In genomic region chr7:6170391-6170790, GRCm38 (mm10) we compare ENCODE assay signal across 28 mouse cellular contexts. TPM values are rescaled to one million over a fixed set of nuclear protein-coding genes. Genes with fewer than 3 reads are reported as not detected.
DNase-seq lines count a peak whose midpoint lies in the region; ATAC-seq and TF ChIP-seq lines count a peak whose summit lies in the region.
"Had no signal": no experiment of that assay in that cellular context is flagged by ENCODE, and none has a peak within 500 bp of the region (broad histone marks: within the 10 kb centered on the region; RNA-seq: fewer than 3 reads in every experiment).

No protein-coding gene starts in this region.

- H3K36me3 ChIP-seq in kidney, embryonic 15.5 days: peaks cover 4% of the 10 kb centered on the region; the same call in 1 of the 2 replicates
- H3K36me3 ChIP-seq in spleen, adult 2 months (ENCODE audit: control insufficient read depth, insufficient read depth, low read length): no peaks in the 10 kb centered on the region
- no peaks in the 10 kb centered on the region for H3K36me3 ChIP-seq in liver, embryonic 15.5 days (replicated peaks)
- H3K36me3 ChIP-seq: forebrain, embryonic 12.5 days; hindbrain, embryonic 12.5 days had no signal

- H3K27me3 ChIP-seq in kidney, embryonic 15.5 days: no peaks in the 10 kb centered on the region
- no peaks in the 10 kb centered on the region for H3K27me3 ChIP-seq in spleen, adult 2 months (ENCODE audit: control insufficient read depth, insufficient read depth, low read length)
- no peaks in the 10 kb centered on the region for H3K27me3 ChIP-seq in liver, embryonic 15.5 days
- H3K27me3 ChIP-seq: CH12.LX; forebrain, embryonic 12.5 days; hindbrain, embryonic 12.5 days; limb, embryonic 13.5 days had no signal

- H3K4me1 ChIP-seq in kidney, embryonic 15.5 days: peaks cover 27% of the 10 kb centered on the region
- no peaks in the 10 kb centered on the region; the same call in 1 of the 2 replicates for H3K4me1 ChIP-seq in spleen, adult 2 months (ENCODE audit: control insufficient read depth, insufficient read depth, insufficient read length)
- peaks cover 42% of the 10 kb centered on the region for H3K4me1 ChIP-seq in liver, embryonic 15.5 days (replicated peaks)

- H3K9ac ChIP-seq in kidney, embryonic 15.5 days: no peak overlapping the region
- no peak overlapping the region for H3K9ac ChIP-seq in liver, embryonic 15.5 days

- no peaks in the 10 kb centered on the region for H3K9me3 ChIP-seq in kidney, embryonic 15.5 days (replicated peaks)
- H3K9me3 ChIP-seq in liver, embryonic 15.5 days (replicated peaks): no peaks in the 10 kb centered on the region
- H3K9me3 ChIP-seq: forebrain, embryonic 12.5 days; heart, embryonic 10.5 days; hindbrain, embryonic 12.5 days; limb, embryonic 13.5 days had no signal

- H3K4me2 ChIP-seq in kidney, embryonic 15.5 days: no peak overlapping the region
- no peak overlapping the region for H3K4me2 ChIP-seq in liver, embryonic 15.5 days

- 83% methylated on average over 9 of the region's 9 CpGs for WGBS in kidney, embryonic 15.5 days
- 62% methylated on average over 9 of the region's 9 CpGs for WGBS in spleen, adult 2 months
- WGBS in liver, embryonic 15.5 days (ENCODE audit: insufficient replicate concordance): 63% methylated on average over 9 of the region's 9 CpGs

- no peak for DNase-seq in kidney, adult 18-20 months
- DNase-seq in spleen, adult 2 months (ENCODE audit: low read depth in 1 of 2, low spot score in 2 of 2): no peak
- no peak for DNase-seq in spleen, postnatal 4 days (ENCODE audit: low spot score in 2 of 2)
- DNase-seq in thymus, postnatal 0 days (ENCODE audit: low spot score): no peak
- no peak for DNase-seq in adrenal gland, adult 18-20 months (ENCODE audit: low spot score in 2 of 2)
- no peak for DNase-seq in heart, adult 8-10 months (ENCODE audit: low spot score)
- DNase-seq: cerebellum, adult 8-10 months; gastrocnemius, postnatal 25 days; lung, postnatal 14 days; right cerebral cortex, postnatal 25 days; thymus, adult 18-20 months had no signal

- TF ChIP-seq POLR2A in spleen, adult 2 months (IDR thresholded peaks at IDR 0.05; ENCODE audit: low read depth, low read length): no peak

- no peak for ATAC-seq in kidney, embryonic 15.5 days (replicated peaks; ENCODE audit: low FRiP score)
- no peak for ATAC-seq in liver, embryonic 15.5 days (ENCODE audit: insufficient read depth)
- ATAC-seq: inflammation-experienced regulatory T-cells, adult 6 months had no signal

- no peak overlapping the region for H3K4me3 ChIP-seq in kidney, embryonic 15.5 days (replicated peaks)
- H3K4me3 ChIP-seq in spleen, adult 2 months (ENCODE audit: extremely low read depth, insufficient read depth, insufficient read length): no peak overlapping the region
- no peak overlapping the region for H3K4me3 ChIP-seq in liver, embryonic 15.5 days (replicated peaks)

- H3K27ac ChIP-seq in kidney, embryonic 15.5 days: 0 out of 2 replicates have a peak overlapping the region, but pooled peaks have one; percentile 45
- H3K27ac ChIP-seq in spleen, adult 2 months (ENCODE audit: insufficient read depth, low read length): 0 out of 2 replicates have a peak overlapping the region, but pooled peaks have one; percentile 9
- 0 out of 2 replicates have a peak overlapping the region, but pooled peaks have one; percentile 51 for H3K27ac ChIP-seq in liver, embryonic 15.5 days (replicated peaks)
- H3K27ac ChIP-seq: limb, embryonic 13.5 days had no signal

- no peak for TF ChIP-seq CTCF in spleen, adult 2 months (IDR thresholded peaks at IDR 0.05; ENCODE audit: extremely low read depth, insufficient read depth, insufficient read length, insufficient replicate concordance)

RNA-seq across cellular contexts. Expression of gene Zfp444, which starts 1.6 kb away (rescaled TPM):
- polyA plus RNA-seq in kidney, embryonic 15.5 days (2015; fragmentation: Nextera tagmentation; extraction: Ambion mirVana): 65.5 and 71.4 TPM in 2 replicates
- 20.2 and 29.7 TPM in 2 replicates for polyA plus RNA-seq in spleen, adult 2 months (2012; rRNA removed)
- polyA plus RNA-seq in liver, embryonic 15.5 days (2015; fragmentation: Nextera tagmentation; extraction: Ambion mirVana): 18.2 and 22.2 TPM in 2 replicates
- 61.2 and 62.1 TPM in 2 replicates for polyA plus RNA-seq in thymus, postnatal 0 days (2015; fragmentation: Nextera tagmentation; extraction: Ambion mirVana)
- total RNA-seq in adrenal gland, adult 18-20 months (2021): 10 to 100 TPM; 25.8 to 27.0 TPM
- 10 to 100 TPM in 2 of 4 experiments, 1 to 10 TPM in 2; 7.0 to 10.3 (median 9.9) TPM for total RNA-seq in heart, adult 8-10 months (2022)

RNA-seq across cellular contexts. Expression of gene Zfp787, which starts 14.6 kb away (rescaled TPM):
- polyA plus RNA-seq in kidney, embryonic 15.5 days (2015; fragmentation: Nextera tagmentation; extraction: Ambion mirVana): 30.7 and 31.9 TPM in 2 replicates
- polyA plus RNA-seq in spleen, adult 2 months (2012; rRNA removed): 34.5 and 43.2 TPM in 2 replicates
- 9.8 and 10.1 TPM in 2 replicates for polyA plus RNA-seq in liver, embryonic 15.5 days (2015; fragmentation: Nextera tagmentation; extraction: Ambion mirVana)
- 21.4 and 33.0 TPM in 2 replicates for polyA plus RNA-seq in thymus, postnatal 0 days (2015; fragmentation: Nextera tagmentation; extraction: Ambion mirVana)
- total RNA-seq in adrenal gland, adult 18-20 months (2021): 10 to 100 TPM; 43.2 to 47.7 TPM
- 10 to 100 TPM; 24.7 to 29.4 (median 28.0) TPM for total RNA-seq in heart, adult 8-10 months (2022)

RNA-seq across cellular contexts. Expression of gene Galp, which starts 26.5 kb away (rescaled TPM):
- polyA plus RNA-seq in kidney, embryonic 15.5 days (2015; fragmentation: Nextera tagmentation; extraction: Ambion mirVana): not detected in 2 replicates
- not detected in 2 replicates for polyA plus RNA-seq in spleen, adult 2 months (2012; rRNA removed)
- polyA plus RNA-seq in liver, embryonic 15.5 days (2015; fragmentation: Nextera tagmentation; extraction: Ambion mirVana): not detected in 2 replicates
- polyA plus RNA-seq in thymus, postnatal 0 days (2015; fragmentation: Nextera tagmentation; extraction: Ambion mirVana): not detected in 2 replicates
- total RNA-seq in adrenal gland, adult 18-20 months (2021): not detected
- not detected for total RNA-seq in heart, adult 8-10 months (2022)
- total RNA-seq: adrenal gland, postnatal 4 days; CH12.LX; gastrocnemius, postnatal 25 days; layer of hippocampus, postnatal 14 days; left cerebral cortex, postnatal 14 days had no signal
- polyA plus RNA-seq: cortical plate, adult 2 months; embryonic facial prominence, embryonic 11.5 days; forebrain, embryonic 12.5 days; frontal cortex, adult 2 months; heart, embryonic 10.5 days; heart, postnatal 0 days; hindbrain, embryonic 12.5 days; inflammation-experienced regulatory T-cells, adult 6 months; kidney, embryonic 16.5 days; limb, embryonic 13.5 days had no signal

RNA-seq across cellular contexts. Expression of gene Zscan5b, which starts 51.7 kb away (rescaled TPM):
- not detected in 2 replicates for polyA plus RNA-seq in kidney, embryonic 15.5 days (2015; fragmentation: Nextera tagmentation; extraction: Ambion mirVana)
- not detected in 2 replicates for polyA plus RNA-seq in spleen, adult 2 months (2012; rRNA removed)
- not detected in 2 replicates for polyA plus RNA-seq in liver, embryonic 15.5 days (2015; fragmentation: Nextera tagmentation; extraction: Ambion mirVana)
- polyA plus RNA-seq in thymus, postnatal 0 days (2015; fragmentation: Nextera tagmentation; extraction: Ambion mirVana): not detected in 2 replicates
- not detected for total RNA-seq in adrenal gland, adult 18-20 months (2021)
- not detected for total RNA-seq in heart, adult 8-10 months (2022)
- total RNA-seq: adrenal gland, postnatal 4 days; CH12.LX; gastrocnemius, postnatal 25 days; layer of hippocampus, postnatal 14 days; left cerebral cortex, postnatal 14 days had no signal
- polyA plus RNA-seq: cortical plate, adult 2 months; embryonic facial prominence, embryonic 11.5 days; forebrain, embryonic 12.5 days; frontal cortex, adult 2 months; heart, embryonic 10.5 days; heart, postnatal 0 days; hindbrain, embryonic 12.5 days; kidney, embryonic 16.5 days; large intestine, adult 2 months; limb, embryonic 13.5 days had no signal
